Mouse (Mus musculus): ENCODE data around the gene Fndc7.

The Fndc7 gene

GRCm38 (mm10) chr3:108889908-108890307, at the start of gene Fndc7:
Fndc7 (minus strand) TSS chr3:108890008.
- DNase-seq (ENCODE audit: low read depth), result no peak

- DNase-seq (ENCODE audit: low read depth), result no peak
Measured at GRCm38 (mm10) chr3:108939573-108939972, 49.8 kb upstream of the Fndc7 start, which contains the start of gene Henmt1. Henmt1 (plus strand) TSS chr3:108939873.

GRCm38 (mm10) chr3:108938691-108939090, 48.9 kb upstream of the Fndc7 start:
- no peak for DNase-seq (ENCODE audit: low read depth)

GRCm38 (mm10) chr3:108933557-108933956, 43.7 kb upstream of the Fndc7 start:
- DNase-seq (ENCODE audit: low read depth), result peak; percentile 59

- DNase-seq (ENCODE audit: low read depth), result no peak
Measured at GRCm38 (mm10) chr3:108926308-108926707, 36.5 kb upstream of the Fndc7 start.

GRCm38 (mm10) chr3:108925677-108926076, 35.9 kb upstream of the Fndc7 start:
- DNase-seq (ENCODE audit: low read depth), result no peak

GRCm38 (mm10) chr3:108921822-108922221, 32.0 kb upstream of the Fndc7 start:
- DNase-seq (ENCODE audit: low read depth), result no peak

- no peak for DNase-seq (ENCODE audit: low read depth)
Measured at GRCm38 (mm10) chr3:108920442-108921070, 30.7 kb upstream of the Fndc7 start.

GRCm38 (mm10) chr3:108918852-108919251, 29.0 kb upstream of the Fndc7 start:
- DNase-seq (ENCODE audit: low read depth), result no peak

- DNase-seq (ENCODE audit: low read depth), result no peak
Measured at GRCm38 (mm10) chr3:108917986-108918385, 28.2 kb upstream of the Fndc7 start.

- DNase-seq (ENCODE audit: low read depth), result no peak
Measured at GRCm38 (mm10) chr3:108916857-108917256, 27.0 kb upstream of the Fndc7 start.

- no peak for DNase-seq (ENCODE audit: low read depth)
Measured at GRCm38 (mm10) chr3:108915999-108916398, 26.2 kb upstream of the Fndc7 start.

GRCm38 (mm10) chr3:108911548-108912413, 22.0 kb upstream of the Fndc7 start, which contains the start of gene Prpf38b:
Prpf38b (minus strand) TSS chr3:108911727.
- DNase-seq (ENCODE audit: low read depth), result peak; percentile 98

GRCm38 (mm10) chr3:108911081-108911547, 21.3 kb upstream of the Fndc7 start:
- DNase-seq (ENCODE audit: low read depth), result peak; percentile 93

GRCm38 (mm10) chr3:108910303-108911080, 20.7 kb upstream of the Fndc7 start:
- DNase-seq (ENCODE audit: low read depth), result no peak

- DNase-seq (ENCODE audit: low read depth), result no peak
Measured at GRCm38 (mm10) chr3:108902934-108903333, 13.1 kb upstream of the Fndc7 start.

GRCm38 (mm10) chr3:108902038-108902437, 12.2 kb upstream of the Fndc7 start:
- DNase-seq (ENCODE audit: low read depth), result peak; percentile 62

GRCm38 (mm10) chr3:108900681-108901080, 10.9 kb upstream of the Fndc7 start:
- no peak for DNase-seq (ENCODE audit: low read depth)

GRCm38 (mm10) chr3:108900147-108900546, 10.3 kb upstream of the Fndc7 start:
- no peak for DNase-seq (ENCODE audit: low read depth)

GRCm38 (mm10) chr3:108898640-108899039, 8.8 kb upstream of the Fndc7 start:
- DNase-seq (ENCODE audit: low read depth), result no peak

GRCm38 (mm10) chr3:108892914-108893313, 3.1 kb upstream of the Fndc7 start:
- DNase-seq (ENCODE audit: low read depth), result no peak

- DNase-seq (ENCODE audit: low read depth), result no peak
Measured at GRCm38 (mm10) chr3:108892080-108892479, 2.3 kb upstream of the Fndc7 start.

Data from 416B (cell line).